Comparison of ENCODE assay signal across 11 mouse cellular contexts in genomic region chr1:186136636-186137380, GRCm38 (mm10). TPM values are rescaled to one million over a fixed set of nuclear protein-coding genes. Genes with fewer than 3 reads are reported as not detected.
A peak's percentile ranks its signal among the peaks of the same experiment; 100 is the strongest.
DNase-seq lines count a peak whose midpoint lies in the region; ATAC-seq and TF ChIP-seq lines count a peak whose summit lies in the region.
"Had no signal": no experiment of that assay in that cellular context is flagged by ENCODE, and none has a peak within 500 bp of the region (broad histone marks: within the 10 kb centered on the region; RNA-seq: fewer than 3 reads in every experiment).

No protein-coding gene starts in this region.

- no peak for TF ChIP-seq EP300 in heart, postnatal 0 days (IDR thresholded peaks at IDR 0.05; ENCODE audit: low read depth)
- TF ChIP-seq EP300 in stomach, postnatal 0 days (optimal IDR thresholded peaks at IDR 0.05): no peak

- no peaks in the 10 kb centered on the region for H3K36me3 ChIP-seq in heart, postnatal 0 days (replicated peaks; ENCODE audit: control insufficient read depth, insufficient read depth, low read length)
- H3K36me3 ChIP-seq in kidney, postnatal 0 days (ENCODE audit: insufficient read depth, low read length): no peaks in the 10 kb centered on the region
- H3K36me3 ChIP-seq in stomach, postnatal 0 days (ENCODE audit: control insufficient read depth, insufficient read depth, low read length): no peaks in the 10 kb centered on the region
- H3K36me3 ChIP-seq in hindbrain, embryonic 14.5 days (replicated peaks; ENCODE audit: control insufficient read depth, insufficient read depth): no peaks in the 10 kb centered on the region
- H3K36me3 ChIP-seq: embryonic facial prominence, embryonic 15.5 days; limb, embryonic 12.5 days had no signal

- no peak overlapping the region for H3K4me2 ChIP-seq in heart, postnatal 0 days (ENCODE audit: low read depth, low read length)
- no peak overlapping the region for H3K4me2 ChIP-seq in kidney, postnatal 0 days (ENCODE audit: low read length)
- H3K4me2 ChIP-seq in stomach, postnatal 0 days (replicated peaks; ENCODE audit: low read depth): no peak overlapping the region
- no peak overlapping the region for H3K4me2 ChIP-seq in hindbrain, embryonic 14.5 days (replicated peaks)
- H3K4me2 ChIP-seq: embryonic facial prominence, embryonic 15.5 days; limb, embryonic 12.5 days had no signal

- no peak overlapping the region for H3K4me3 ChIP-seq in heart, postnatal 0 days (ENCODE audit: low read depth, low read length)
- H3K4me3 ChIP-seq in kidney, postnatal 0 days (replicated peaks; ENCODE audit: low read depth, low read length): no peak overlapping the region
- no peak overlapping the region for H3K4me3 ChIP-seq in stomach, postnatal 0 days (ENCODE audit: low read depth, low read length)
- no peak overlapping the region for H3K4me3 ChIP-seq in hindbrain, embryonic 14.5 days (replicated peaks; ENCODE audit: low read length)
- H3K4me3 ChIP-seq: embryonic facial prominence, embryonic 15.5 days; layer of hippocampus, adult 2 months; limb, embryonic 12.5 days had no signal

- WGBS in heart, postnatal 0 days: 56% methylated on average over 6 of the region's 6 CpGs
- WGBS in kidney, postnatal 0 days: 39% methylated on average over 6 of the region's 6 CpGs
- 47% methylated on average over 6 of the region's 6 CpGs for WGBS in stomach, postnatal 0 days
- WGBS in hindbrain, embryonic 14.5 days: 82% methylated on average over 6 of the region's 6 CpGs

- no peak overlapping the region for H3K9ac ChIP-seq in heart, postnatal 0 days (replicated peaks; ENCODE audit: low read depth, low read length)
- H3K9ac ChIP-seq in kidney, postnatal 0 days (ENCODE audit: low read depth, low read length): no peak overlapping the region
- no peak overlapping the region for H3K9ac ChIP-seq in stomach, postnatal 0 days (ENCODE audit: low read length)
- H3K9ac ChIP-seq in hindbrain, embryonic 14.5 days: no peak overlapping the region
- H3K9ac ChIP-seq: embryonic facial prominence, embryonic 15.5 days; limb, embryonic 12.5 days had no signal

- no peaks in the 10 kb centered on the region for H3K9me3 ChIP-seq in heart, postnatal 0 days (replicated peaks; ENCODE audit: control insufficient read depth, low read length)
- H3K9me3 ChIP-seq in kidney, postnatal 0 days (replicated peaks; ENCODE audit: low read length): no peaks in the 10 kb centered on the region
- no peaks in the 10 kb centered on the region for H3K9me3 ChIP-seq in stomach, postnatal 0 days (ENCODE audit: control insufficient read depth, low read length)
- H3K9me3 ChIP-seq in hindbrain, embryonic 14.5 days (ENCODE audit: control insufficient read depth, low read length): no peaks in the 10 kb centered on the region
- H3K9me3 ChIP-seq: embryonic facial prominence, embryonic 15.5 days; limb, embryonic 12.5 days had no signal

- TF ChIP-seq CTCF in heart, postnatal 0 days (IDR thresholded peaks at IDR 0.05; ENCODE audit: low read depth): no peak
- no peak for TF ChIP-seq CTCF in kidney, postnatal 0 days (IDR thresholded peaks at IDR 0.05; ENCODE audit: low read depth)
- no peak for TF ChIP-seq CTCF in stomach, postnatal 0 days (IDR thresholded peaks at IDR 0.05; ENCODE audit: low read depth)

- 0 out of 2 replicates have a peak, but pooled peaks cover 2% of the 10 kb centered on the region for H3K4me1 ChIP-seq in heart, postnatal 0 days (ENCODE audit: control insufficient read depth, insufficient read depth)
- H3K4me1 ChIP-seq in kidney, postnatal 0 days (replicated peaks; ENCODE audit: insufficient read depth, low read length): 0 out of 2 replicates have a peak, but pooled peaks cover 9% of the 10 kb centered on the region
- H3K4me1 ChIP-seq in stomach, postnatal 0 days (replicated peaks; ENCODE audit: control insufficient read depth, insufficient read depth): no peaks in the 10 kb centered on the region; the same call in 1 of the 2 replicates
- no peaks in the 10 kb centered on the region for H3K4me1 ChIP-seq in hindbrain, embryonic 14.5 days (replicated peaks; ENCODE audit: control insufficient read depth, insufficient read depth, low read length)
- H3K4me1 ChIP-seq: limb, embryonic 12.5 days had no signal

- no peaks in the 10 kb centered on the region for H3K27me3 ChIP-seq in heart, postnatal 0 days (ENCODE audit: control insufficient read depth, insufficient read depth, low read length)
- H3K27me3 ChIP-seq in kidney, postnatal 0 days (ENCODE audit: insufficient read depth, low read length): no peaks in the 10 kb centered on the region
- no peaks in the 10 kb centered on the region for H3K27me3 ChIP-seq in stomach, postnatal 0 days (ENCODE audit: control insufficient read depth, insufficient read depth, low read length)
- no peaks in the 10 kb centered on the region for H3K27me3 ChIP-seq in hindbrain, embryonic 14.5 days (ENCODE audit: control insufficient read depth, insufficient read depth, low read length)
- H3K27me3 ChIP-seq: embryonic facial prominence, embryonic 15.5 days; limb, embryonic 12.5 days had no signal

- H3K27ac ChIP-seq in heart, postnatal 0 days (ENCODE audit: low read depth): peak overlapping the region; percentile 39
- peak overlapping the region; percentile 37 for H3K27ac ChIP-seq in kidney, postnatal 0 days
- H3K27ac ChIP-seq in stomach, postnatal 0 days (replicated peaks): 0 out of 2 replicates have a peak overlapping the region, but pooled peaks have one; percentile 24
- H3K27ac ChIP-seq in hindbrain, embryonic 14.5 days: no peak overlapping the region
- H3K27ac ChIP-seq: layer of hippocampus, adult 2 months; limb, embryonic 12.5 days had no signal

- DNase-seq in lung, postnatal 10 days: peak; percentile 50
- no peak for DNase-seq in lung, postnatal 14 days
- DNase-seq in heart, postnatal 0 days (ENCODE audit: low spot score): peak; percentile 13
- peak; percentile 61 for DNase-seq in kidney, postnatal 0 days (ENCODE audit: low spot score)
- DNase-seq in stomach, postnatal 0 days (ENCODE audit: low spot score): no peak
- no peak for DNase-seq in right cerebral cortex, adult 2 months (ENCODE audit: low spot score in 2 of 2)
- no peak for DNase-seq in hindbrain, embryonic 14.5 days (ENCODE audit: low spot score)
- DNase-seq: cerebellum, postnatal 10 days had no signal

- peak; percentile 39; the same call in 1 of the 2 replicates for ATAC-seq in heart, postnatal 0 days (ENCODE audit: insufficient read depth, low read depth)
- ATAC-seq in kidney, postnatal 0 days (replicated peaks; ENCODE audit: low FRiP score, low read depth): no peak
- no peak for ATAC-seq in stomach, postnatal 0 days (ENCODE audit: low FRiP score, low TSS enrichment)
- ATAC-seq in hindbrain, embryonic 14.5 days (ENCODE audit: low FRiP score): no peak

RNA-seq across cellular contexts. Expression of gene Lyplal1, which starts 19.7 kb away (rescaled TPM):
- total RNA-seq in heart, postnatal 0 days (2014; rRNA removed; ENCODE audit: low replicate concordance): 5.0 and 24.7 TPM in 2 replicates
- polyA plus RNA-seq in heart, postnatal 0 days (2015; fragmentation: Nextera tagmentation; extraction: Ambion mirVana): 6.8 and 7.7 TPM in 2 replicates
- polyA plus RNA-seq in kidney, postnatal 0 days (2015; fragmentation: Nextera tagmentation; extraction: Ambion mirVana): 32.1 and 35.0 TPM in 2 replicates
- 11.3 and 12.5 TPM in 2 replicates for polyA plus RNA-seq in stomach, postnatal 0 days (2015; fragmentation: Nextera tagmentation; extraction: Ambion mirVana)
- polyA plus RNA-seq in hindbrain, embryonic 14.5 days (2014; fragmentation: Nextera tagmentation; extraction: Ambion mirVana): 18.3 and 18.4 TPM in 2 replicates

Comparison
In these comparisons a context has a peak if more than half of its experiments do, and no peak if none do; other contexts are left out.
1. DNase-seq: peak in lung, postnatal 10 days (single experiment), heart, postnatal 0 days (single experiment) and kidney, postnatal 0 days (single experiment); none in lung, postnatal 14 days (single experiment), stomach, postnatal 0 days (single experiment), right cerebral cortex, adult 2 months (0 of 2) and hindbrain, embryonic 14.5 days (single experiment).